Mouse (Mus musculus): Measurements from ENCODE around the gene Rxrg. TPM values are rescaled to one million over a fixed set of nuclear protein-coding genes. Genes with fewer than 3 reads are reported as not detected.

Gene Rxrg
- 0.13 TPM for polyA plus RNA-seq (2017; shearing (Covaris generic))

GRCm38 (mm10) chr1:167598255-167599081 lies at the start of gene Rxrg:
TSS of gene Rxrg (plus strand) at chr1:167598384.

GRCm38 (mm10) chr1:167689232-167689261 lies 90.9 kb downstream of the Rxrg start, which contains the start of gene Lmx1a:
TSS of gene Lmx1a (plus strand) at chr1:167689237.

Other genes with a start within 250 kb of the Rxrg start
- 69.3 TPM for gene Aldh9a1, start 248.4 kb upstream of the Rxrg start, polyA plus RNA-seq (2017; shearing (Covaris generic))
- gene Mgst3, start 204.5 kb upstream of the Rxrg start, polyA plus RNA-seq (2017; shearing (Covaris generic)) = 5.0 TPM
- gene Lrrc52, start 131.6 kb upstream of the Rxrg start, polyA plus RNA-seq (2017; shearing (Covaris generic)) = not detected
- gene Lmx1a, start 90.9 kb downstream of the Rxrg start, polyA plus RNA-seq (2017; shearing (Covaris generic)) = not detected